Mouse (Mus musculus): ENCODE measurements around the gene Olfr894. TPM values are rescaled to one million over a fixed set of nuclear protein-coding genes. Genes with fewer than 3 reads are reported as not detected.

Gene Olfr894
- not detected for polyA plus RNA-seq (2014; fragmentation: Illumina TruSeq; extraction: RNeasy Lipid Tissue Mini Kit (QIAGEN cat#74804); ENCODE audit: low replicate concordance)

DNA sequence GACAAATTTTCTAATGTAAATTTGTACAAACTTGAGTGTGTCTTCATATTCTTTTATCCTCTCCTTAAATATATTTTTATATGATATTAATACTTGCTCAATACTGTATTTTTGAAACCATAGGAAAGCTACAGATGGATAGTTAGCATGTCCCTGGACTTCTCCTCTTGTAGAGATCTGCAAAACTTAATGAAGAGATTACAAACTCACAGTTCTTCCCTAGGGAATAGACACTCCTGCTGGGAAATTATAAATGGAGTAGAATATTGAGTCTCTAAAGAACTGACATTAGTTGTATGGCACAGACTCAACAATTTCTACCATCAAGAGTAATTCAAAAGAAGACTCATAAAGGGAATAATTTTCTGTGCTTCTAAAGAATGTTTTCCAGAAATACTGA, at the start of gene Olfr894:
Gene Olfr894 (plus strand): TSS at position 301 of the 400 bp plus-strand sequence.

DNA sequence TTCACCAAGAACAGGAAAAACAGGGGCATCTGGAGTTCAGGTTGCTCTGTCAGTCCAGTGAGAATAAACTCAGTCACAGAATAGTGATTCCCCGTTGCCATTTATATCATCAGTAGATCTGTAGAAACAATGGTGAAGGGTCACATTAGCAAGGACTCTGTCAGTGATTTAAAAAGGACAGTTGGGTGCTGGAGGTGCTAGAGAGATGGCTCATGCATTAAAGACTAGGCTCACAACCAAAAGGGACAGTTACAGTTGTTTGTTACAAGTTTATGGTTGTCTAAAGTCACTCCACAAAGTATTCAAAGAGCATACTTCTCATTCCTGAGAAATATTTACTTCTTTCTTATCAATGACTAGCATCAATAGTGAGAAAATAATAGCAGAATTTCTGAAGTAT, 37.1 kb upstream of the Olfr894 start, which contains the start of gene Olfr891:
Gene Olfr891 (minus strand): TSS at position 101 of the 400 bp plus-strand sequence.

DNA sequence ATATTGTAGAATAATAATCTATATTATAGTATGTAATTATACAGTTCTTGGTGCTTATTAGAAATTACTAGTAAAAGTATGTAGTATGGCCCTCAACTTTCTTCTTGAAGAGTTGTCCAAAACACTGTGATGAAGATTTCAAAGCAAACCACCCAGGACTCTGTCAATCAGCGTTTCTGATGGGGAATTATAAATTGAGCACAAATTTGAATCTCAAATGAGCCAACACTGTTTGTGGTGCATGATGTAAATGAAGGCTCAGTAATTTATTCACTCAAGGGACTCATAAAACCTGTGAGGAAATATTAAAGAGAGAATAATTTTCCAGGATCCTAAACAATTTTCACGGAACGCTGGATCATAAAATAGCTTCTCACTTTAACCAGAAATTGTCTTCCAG, 9.8 kb upstream of the Olfr894 start, which contains the start of gene Olfr893:
Gene Olfr893 (plus strand): TSS at position 301 of the 400 bp plus-strand sequence.

DNA sequence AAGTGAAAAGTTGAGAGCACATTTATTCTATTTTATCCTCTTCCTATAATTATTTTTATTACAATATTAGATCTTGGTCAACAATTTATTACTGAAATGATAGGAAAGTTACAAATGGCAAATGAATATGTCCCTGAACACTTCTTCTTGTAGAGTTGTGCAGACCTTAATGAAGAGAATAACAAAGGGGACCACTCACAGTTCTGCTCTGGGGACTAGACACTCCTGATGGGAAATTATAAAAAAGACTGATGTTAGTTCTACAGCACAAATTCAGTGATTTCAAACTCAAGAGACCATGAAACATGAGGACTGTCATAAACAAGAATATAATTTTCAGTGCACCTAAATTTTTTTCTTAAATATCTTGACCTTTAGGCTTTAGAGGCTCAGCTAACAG, 34.6 kb downstream of the Olfr894 start, which contains the start of gene Olfr143:
Gene Olfr143 (plus strand): TSS at position 301 of the 400 bp plus-strand sequence.

GRCm38 (mm10) chr9:38267551-38267950, 49.7 kb downstream of the Olfr894 start, which contains the start of gene Olfr895:
Gene Olfr895 (plus strand): TSS chr9:38267851.

Other genes with a start within 250 kb of the Olfr894 start
- gene Olfr881, start 226.2 kb upstream of the Olfr894 start, polyA plus RNA-seq (2014; fragmentation: Illumina TruSeq; extraction: RNeasy Lipid Tissue Mini Kit (QIAGEN cat#74804); ENCODE audit: low replicate concordance): not detected
- gene Olfr883, start 192.2 kb upstream of the Olfr894 start, polyA plus RNA-seq (2014; fragmentation: Illumina TruSeq; extraction: RNeasy Lipid Tissue Mini Kit (QIAGEN cat#74804); ENCODE audit: low replicate concordance): not detected
- not detected for gene Olfr884, start 171.5 kb upstream of the Olfr894 start, polyA plus RNA-seq (2014; fragmentation: Illumina TruSeq; extraction: RNeasy Lipid Tissue Mini Kit (QIAGEN cat#74804); ENCODE audit: low replicate concordance)
- gene Olfr885, start 156.7 kb upstream of the Olfr894 start, polyA plus RNA-seq (2014; fragmentation: Illumina TruSeq; extraction: RNeasy Lipid Tissue Mini Kit (QIAGEN cat#74804); ENCODE audit: low replicate concordance): not detected
- not detected for gene Olfr887, start 134.0 kb upstream of the Olfr894 start, polyA plus RNA-seq (2014; fragmentation: Illumina TruSeq; extraction: RNeasy Lipid Tissue Mini Kit (QIAGEN cat#74804); ENCODE audit: low replicate concordance)
- not detected for gene Olfr888, start 109.9 kb upstream of the Olfr894 start, polyA plus RNA-seq (2014; fragmentation: Illumina TruSeq; extraction: RNeasy Lipid Tissue Mini Kit (QIAGEN cat#74804); ENCODE audit: low replicate concordance)
- not detected for gene Olfr889, start 102.9 kb upstream of the Olfr894 start, polyA plus RNA-seq (2014; fragmentation: Illumina TruSeq; extraction: RNeasy Lipid Tissue Mini Kit (QIAGEN cat#74804); ENCODE audit: low replicate concordance)
- not detected for gene Olfr890, start 75.5 kb upstream of the Olfr894 start, polyA plus RNA-seq (2014; fragmentation: Illumina TruSeq; extraction: RNeasy Lipid Tissue Mini Kit (QIAGEN cat#74804); ENCODE audit: low replicate concordance)
- not detected for gene Olfr891, start 37.2 kb upstream of the Olfr894 start, polyA plus RNA-seq (2014; fragmentation: Illumina TruSeq; extraction: RNeasy Lipid Tissue Mini Kit (QIAGEN cat#74804); ENCODE audit: low replicate concordance)
- not detected for gene Olfr893, start 9.7 kb upstream of the Olfr894 start, polyA plus RNA-seq (2014; fragmentation: Illumina TruSeq; extraction: RNeasy Lipid Tissue Mini Kit (QIAGEN cat#74804); ENCODE audit: low replicate concordance)
- gene Olfr143, start 34.7 kb downstream of the Olfr894 start, polyA plus RNA-seq (2014; fragmentation: Illumina TruSeq; extraction: RNeasy Lipid Tissue Mini Kit (QIAGEN cat#74804); ENCODE audit: low replicate concordance): not detected
- not detected for gene Olfr895, start 49.8 kb downstream of the Olfr894 start, polyA plus RNA-seq (2014; fragmentation: Illumina TruSeq; extraction: RNeasy Lipid Tissue Mini Kit (QIAGEN cat#74804); ENCODE audit: low replicate concordance)
- gene Olfr896-ps1, start 73.1 kb downstream of the Olfr894 start, polyA plus RNA-seq (2014; fragmentation: Illumina TruSeq; extraction: RNeasy Lipid Tissue Mini Kit (QIAGEN cat#74804); ENCODE audit: low replicate concordance): not detected
- gene Olfr25, start 111.0 kb downstream of the Olfr894 start, polyA plus RNA-seq (2014; fragmentation: Illumina TruSeq; extraction: RNeasy Lipid Tissue Mini Kit (QIAGEN cat#74804); ENCODE audit: low replicate concordance): not detected
- not detected for gene Olfr898, start 130.4 kb downstream of the Olfr894 start, polyA plus RNA-seq (2014; fragmentation: Illumina TruSeq; extraction: RNeasy Lipid Tissue Mini Kit (QIAGEN cat#74804); ENCODE audit: low replicate concordance)
- gene Olfr250, start 148.8 kb downstream of the Olfr894 start, polyA plus RNA-seq (2014; fragmentation: Illumina TruSeq; extraction: RNeasy Lipid Tissue Mini Kit (QIAGEN cat#74804); ENCODE audit: low replicate concordance): not detected
- gene Olfr251, start 159.0 kb downstream of the Olfr894 start, polyA plus RNA-seq (2014; fragmentation: Illumina TruSeq; extraction: RNeasy Lipid Tissue Mini Kit (QIAGEN cat#74804); ENCODE audit: low replicate concordance): not detected
- gene Olfr147, start 183.6 kb downstream of the Olfr894 start, polyA plus RNA-seq (2014; fragmentation: Illumina TruSeq; extraction: RNeasy Lipid Tissue Mini Kit (QIAGEN cat#74804); ENCODE audit: low replicate concordance): not detected
- gene Olfr901, start 211.4 kb downstream of the Olfr894 start, polyA plus RNA-seq (2014; fragmentation: Illumina TruSeq; extraction: RNeasy Lipid Tissue Mini Kit (QIAGEN cat#74804); ENCODE audit: low replicate concordance): not detected
- not detected for gene Olfr902, start 229.6 kb downstream of the Olfr894 start, polyA plus RNA-seq (2014; fragmentation: Illumina TruSeq; extraction: RNeasy Lipid Tissue Mini Kit (QIAGEN cat#74804); ENCODE audit: low replicate concordance)
- gene Olfr904, start 245.1 kb downstream of the Olfr894 start, polyA plus RNA-seq (2014; fragmentation: Illumina TruSeq; extraction: RNeasy Lipid Tissue Mini Kit (QIAGEN cat#74804); ENCODE audit: low replicate concordance): not detected